ENCODE assay signal across 8 mouse cellular contexts in genomic region chr7:126503273-126503878, GRCm38 (mm10). TPM values are rescaled to one million over a fixed set of nuclear protein-coding genes. Genes with fewer than 3 reads are reported as not detected.
DNase-seq lines count a peak whose midpoint lies in the region; ATAC-seq lines count a peak whose summit lies in the region.

Atxn2l (minus strand) TSS chr7:126503437.

- peak; percentile 99 for DNase-seq in R1 (ENCODE audit: low read depth, low spot score)
- peak; percentile 99 to 100 for DNase-seq in cerebellum, postnatal 25 days
- peak; percentile 95 to 99 for DNase-seq in frontal cortex, postnatal 25 days (ENCODE audit: low spot score in 2 of 2)
- DNase-seq in hindbrain, embryonic 14.5 days (ENCODE audit: low spot score) = peak; percentile 99
- peak; percentile 99 for DNase-seq in layer of hippocampus, postnatal 36 days
- DNase-seq in lung, postnatal 36 days = peak; percentile 99
- DNase-seq in retina, postnatal 1 day = peak; percentile 99
- DNase-seq in urinary bladder, adult 18-20 months (ENCODE audit: low spot score in 2 of 2) = peak; percentile 97

- peak within 1 kb of the TSS; percentile 91 for H3K9ac ChIP-seq in hindbrain, embryonic 14.5 days

- peak within 1 kb of the TSS; percentile 81 for H3K4me3 ChIP-seq in hindbrain, embryonic 14.5 days (replicated peaks; ENCODE audit: low read length)

- peaks cover 11% of the 10 kb centered on the region; the same call in 1 of the 2 replicates for H3K4me1 ChIP-seq in hindbrain, embryonic 14.5 days (replicated peaks; ENCODE audit: control insufficient read depth, insufficient read depth, low read length)

- 1% methylated on average over 52 of the region's 72 CpGs for WGBS in hindbrain, embryonic 14.5 days

- H3K9me3 ChIP-seq in hindbrain, embryonic 14.5 days (ENCODE audit: control insufficient read depth, low read length) = no peaks in the 10 kb centered on the region

- peaks cover 29% of the 10 kb centered on the region for H3K36me3 ChIP-seq in hindbrain, embryonic 14.5 days (replicated peaks; ENCODE audit: control insufficient read depth, insufficient read depth)

- H3K4me2 ChIP-seq in hindbrain, embryonic 14.5 days (replicated peaks) = peak within 1 kb of the TSS; percentile 71

- peak; percentile 89 for ATAC-seq in hindbrain, embryonic 14.5 days (ENCODE audit: low FRiP score)

- H3K27me3 ChIP-seq in hindbrain, embryonic 14.5 days (ENCODE audit: control insufficient read depth, insufficient read depth, low read length) = no peaks in the 10 kb centered on the region

- H3K27ac ChIP-seq in hindbrain, embryonic 14.5 days = peak within 1 kb of the TSS; percentile 97

RNA-seq across cellular contexts. Expression of gene Atxn2l, which starts in this region (rescaled TPM):
- 72.6 and 73.7 TPM in 2 replicates for polyA plus RNA-seq in hindbrain, embryonic 14.5 days (2014; fragmentation: Nextera tagmentation; extraction: Ambion mirVana)
- total RNA-seq in layer of hippocampus, postnatal 36 days (2021) = 100 to 1,000 TPM; 113 to 134 TPM

Comparison
In these comparisons a context has a peak if more than half of its experiments do, and no peak if none do; other contexts are left out.
1. Peak in every context shown above with its lines: DNase-seq, ATAC-seq, H3K4me3 ChIP-seq and H3K27ac ChIP-seq.